Mouse (Mus musculus): ENCODE results near the gene Pigl.
"Not testable (repeated sequence)": the region's sequence is repeated elsewhere in the genome, so short reads cannot be mapped to it uniquely, and the experiment has no call there.

Pigl gene

GRCm38 (mm10) chr11:62467289-62467688 lies 9.0 kb downstream of the Pigl start:
- not testable (repeated sequence) for DNase-seq (ENCODE audit: low spot score in 2 of 2)

GRCm38 (mm10) chr11:62470451-62470850 lies 12.2 kb downstream of the Pigl start:
- DNase-seq (ENCODE audit: low spot score in 2 of 2) = no peak

GRCm38 (mm10) chr11:62473516-62473915 lies 15.3 kb downstream of the Pigl start:
- DNase-seq (ENCODE audit: low spot score in 2 of 2) = no peak

- no peak for DNase-seq (ENCODE audit: low spot score in 2 of 2)
These were observed 17.9 kb downstream of the Pigl start for GRCm38 (mm10) chr11:62476156-62476555.

GRCm38 (mm10) chr11:62478931-62479330 lies 20.7 kb downstream of the Pigl start:
- no peak for DNase-seq (ENCODE audit: low spot score in 2 of 2)

GRCm38 (mm10) chr11:62479581-62479980 lies 21.3 kb downstream of the Pigl start:
- DNase-seq (ENCODE audit: low spot score in 2 of 2) = no peak

GRCm38 (mm10) chr11:62486949-62487348 lies 28.7 kb downstream of the Pigl start:
- DNase-seq (ENCODE audit: low spot score in 2 of 2) = no peak

GRCm38 (mm10) chr11:62487540-62488350 lies 29.5 kb downstream of the Pigl start:
- DNase-seq (ENCODE audit: low spot score in 2 of 2) = no peak

GRCm38 (mm10) chr11:62493701-62494100 lies 35.4 kb downstream of the Pigl start:
- no peak for DNase-seq (ENCODE audit: low spot score in 2 of 2)

- DNase-seq (ENCODE audit: low spot score in 2 of 2) = peak; percentile 58 to 61
These were observed 36.6 kb downstream of the Pigl start for GRCm38 (mm10) chr11:62494754-62495275.

GRCm38 (mm10) chr11:62495276-62495801 lies 37.1 kb downstream of the Pigl start:
- DNase-seq (ENCODE audit: low spot score in 2 of 2) = peak; percentile 7 to 23

- DNase-seq (ENCODE audit: low spot score in 2 of 2) = peak in 1 of 2 experiments; percentile 69
These were observed 38.0 kb downstream of the Pigl start for GRCm38 (mm10) chr11:62496151-62496715.

GRCm38 (mm10) chr11:62497181-62497580 lies 38.9 kb downstream of the Pigl start:
- DNase-seq (ENCODE audit: low spot score in 2 of 2) = no peak

- DNase-seq (ENCODE audit: low spot score in 2 of 2) = no peak
These were observed 40.5 kb downstream of the Pigl start for GRCm38 (mm10) chr11:62498802-62499201.

- no peak for DNase-seq (ENCODE audit: low spot score in 2 of 2)
These were observed 42.3 kb downstream of the Pigl start for GRCm38 (mm10) chr11:62500529-62500928.

GRCm38 (mm10) chr11:62507683-62508082 lies 49.4 kb downstream of the Pigl start:
- DNase-seq (ENCODE audit: low spot score in 2 of 2) = no peak

- DNase-seq (ENCODE audit: low spot score in 2 of 2) = not testable (repeated sequence)
These were observed 50.1 kb downstream of the Pigl start for GRCm38 (mm10) chr11:62508365-62508764.

- DNase-seq (ENCODE audit: low spot score in 2 of 2) = not testable (repeated sequence)
These were observed 50.6 kb downstream of the Pigl start for GRCm38 (mm10) chr11:62508816-62509215.

- DNase-seq (ENCODE audit: low spot score in 2 of 2) = no peak
These were observed 51.3 kb downstream of the Pigl start for GRCm38 (mm10) chr11:62509571-62509970.

GRCm38 (mm10) chr11:62510956-62511355 lies 52.7 kb downstream of the Pigl start:
- no peak for DNase-seq (ENCODE audit: low spot score in 2 of 2)

GRCm38 (mm10) chr11:62511444-62512202 lies 53.4 kb downstream of the Pigl start:
- DNase-seq (ENCODE audit: low spot score in 2 of 2) = no peak

- no peak for DNase-seq (ENCODE audit: low spot score in 2 of 2)
These were observed 54.3 kb downstream of the Pigl start for GRCm38 (mm10) chr11:62512529-62513080.
